Mouse (Mus musculus): ENCODE data around the gene Acad12.
"Not testable (repeated sequence)": the region's sequence is repeated elsewhere in the genome, so short reads cannot be mapped to it uniquely, and the experiment has no call there.

DNA sequence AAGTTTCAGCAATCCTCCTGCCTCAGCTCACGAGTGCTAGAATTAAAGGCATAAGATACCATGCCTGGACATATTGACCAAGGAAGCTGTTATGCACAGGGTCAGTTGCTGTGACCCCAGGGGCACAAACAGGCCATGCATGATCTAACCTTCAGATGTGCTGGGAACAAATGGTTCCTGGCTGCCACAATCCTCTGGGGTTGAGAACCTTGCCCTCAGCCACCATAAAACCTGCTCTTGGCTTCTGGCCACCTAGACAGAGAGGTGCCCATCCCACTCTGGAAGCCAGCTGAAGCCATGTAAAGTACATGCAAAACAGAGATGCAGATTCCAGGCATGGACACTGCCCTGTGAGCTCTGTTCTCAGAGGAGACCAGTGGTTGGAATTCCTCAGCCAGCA is 14.9 kb downstream of the Acad12 start:
- TF ChIP-seq EP300, CTCF (IDR thresholded peaks at IDR 0.05): not testable (repeated sequence)
